Mouse (Mus musculus): ENCODE data around the gene Cdkl1.

- TF ChIP-seq CTCF (IDR thresholded peaks at IDR 0.05; ENCODE audit: control insufficient read depth, insufficient read depth, insufficient read length) (no peak), MYOD1 (IDR thresholded peaks at IDR 0.05; ENCODE audit: control insufficient read depth, insufficient read length, low read depth) (no peak)
These were observed 14.3 kb downstream of the Cdkl1 start for GRCm38 (mm10) chr12:69776607-69777340.

All from C2C12 (cell line).